Mouse (Mus musculus) spleen, adult 2 months (tissue): ENCODE data around the gene Rcc2.

Source experiments
- CTCF ChIP-seq: fragments of 200-500 bp; IDR thresholded peaks from 2 replicates; pipeline ENCODE4 v1.5.1; 2011; ENCODE audit warnings: mild to moderate bottlenecking, inconsistent platforms; ENCODE audit not compliant: insufficient read depth, insufficient read length, insufficient replicate concordance; ENCODE audit errors: extremely low read depth
- POLR2A ChIP-seq: fragments of 200-500 bp; IDR thresholded peaks from 2 replicates; pipeline ENCODE4 v1.6.1; 2011; ENCODE audit warnings: low read depth, low read length, inconsistent platforms

DNA sequence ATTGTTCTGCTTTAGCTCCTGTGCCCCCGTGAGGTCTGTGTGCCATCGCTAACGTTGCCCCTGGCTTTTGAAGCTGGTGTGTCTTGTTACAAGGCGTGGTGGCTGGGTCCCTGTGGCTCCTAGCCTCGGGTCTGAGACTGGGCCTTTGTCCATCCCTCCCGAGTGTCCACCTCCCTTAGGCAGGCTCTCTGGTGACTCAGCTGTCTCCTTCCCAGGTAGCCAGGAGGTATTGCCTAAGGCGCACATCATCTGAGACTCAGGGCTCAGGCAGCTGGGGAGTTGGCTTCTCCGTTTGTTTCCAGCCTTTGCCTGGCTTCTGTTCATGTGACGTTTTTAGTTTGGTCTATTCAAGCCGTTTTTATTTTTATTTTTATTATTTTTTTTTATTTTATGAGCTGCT lies 10.4 kb downstream of the Rcc2 start:
- TF ChIP-seq POLR2A (no peak), CTCF (no peak)
